Mouse (Mus musculus): ENCODE results near the gene Adamtsl5.

The Adamtsl5 gene

GRCm38 (mm10) chr10:80317011-80317410 lies 31.2 kb downstream of the Adamtsl5 start:
- peak; percentile 23 to 42 for DNase-seq

- peak; percentile 45 to 68 for DNase-seq
Measured at GRCm38 (mm10) chr10:80316359-80316781, 31.8 kb downstream of the Adamtsl5 start.

DNA sequence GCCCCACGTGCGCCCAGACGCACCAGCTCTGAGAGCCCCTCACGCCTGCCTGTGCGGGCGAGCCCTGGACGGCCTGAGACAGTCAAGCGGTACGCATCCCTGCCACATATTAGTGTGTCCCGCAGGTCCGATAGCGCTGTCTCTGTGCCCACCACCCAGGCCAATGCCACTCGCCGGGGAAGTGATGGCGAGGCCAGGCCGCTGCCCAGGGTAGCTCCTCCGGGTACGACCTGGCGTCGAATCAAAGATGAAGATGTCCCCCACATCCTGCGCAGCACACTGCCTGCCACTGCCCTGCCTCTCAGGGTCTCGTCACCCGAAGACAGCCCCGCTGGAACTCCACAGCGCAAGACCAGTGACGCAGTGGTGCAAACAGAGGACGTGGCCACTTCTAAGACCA lies 32.9 kb downstream of the Adamtsl5 start:
- peak; percentile 28 to 35 for DNase-seq

- peak; percentile 40 for DNase-seq
Measured at GRCm38 (mm10) chr10:80314494-80315001, 33.7 kb downstream of the Adamtsl5 start.

- DNase-seq: peak; percentile 67 to 75
Measured at GRCm38 (mm10) chr10:80313627-80314201, 34.5 kb downstream of the Adamtsl5 start.

DNA sequence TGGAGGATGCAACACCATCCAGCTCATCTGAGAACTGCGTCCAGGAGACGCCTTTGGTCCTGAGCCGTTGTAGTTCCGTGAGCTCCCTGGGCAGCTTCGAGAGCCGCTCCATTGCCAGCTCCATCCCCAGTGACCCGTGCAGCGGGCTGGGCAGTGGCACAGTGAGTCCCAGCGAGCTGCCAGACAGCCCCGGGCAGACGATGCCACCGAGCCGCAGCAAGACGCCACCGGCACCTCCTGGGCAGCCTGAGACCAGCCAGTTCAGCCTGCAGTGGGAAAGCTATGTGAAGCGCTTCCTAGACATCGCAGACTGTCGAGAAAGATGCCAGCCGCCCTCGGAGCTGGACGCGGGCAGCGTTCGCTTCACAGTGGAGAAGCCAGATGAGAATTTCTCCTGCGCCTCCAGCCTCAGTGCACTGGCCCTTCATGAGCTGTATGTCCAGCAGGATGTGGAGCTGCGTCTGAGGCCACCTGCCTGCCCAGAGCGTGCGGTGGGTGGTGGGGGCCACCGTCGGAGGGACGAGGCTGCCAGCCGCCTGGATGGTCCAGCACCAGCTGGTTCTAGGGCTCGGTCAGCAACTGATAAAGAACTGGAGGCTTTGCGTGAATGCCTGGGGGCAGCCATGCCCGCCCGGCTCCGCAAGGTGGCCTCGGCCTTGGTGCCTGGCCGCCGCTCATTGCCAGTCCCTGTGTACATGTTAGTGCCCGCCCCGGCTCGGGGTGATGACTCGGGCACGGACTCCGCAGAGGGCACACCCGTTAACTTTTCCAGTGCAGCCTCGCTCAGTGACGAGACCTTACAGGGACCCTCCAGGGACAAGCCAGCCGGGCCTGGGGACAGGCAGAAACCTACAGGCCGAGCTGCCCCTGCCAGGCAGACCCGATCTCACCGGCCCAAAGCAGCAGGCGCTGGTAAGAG lies 35.4 kb downstream of the Adamtsl5 start:
- DNase-seq: peak; percentile 56 to 58

DNA sequence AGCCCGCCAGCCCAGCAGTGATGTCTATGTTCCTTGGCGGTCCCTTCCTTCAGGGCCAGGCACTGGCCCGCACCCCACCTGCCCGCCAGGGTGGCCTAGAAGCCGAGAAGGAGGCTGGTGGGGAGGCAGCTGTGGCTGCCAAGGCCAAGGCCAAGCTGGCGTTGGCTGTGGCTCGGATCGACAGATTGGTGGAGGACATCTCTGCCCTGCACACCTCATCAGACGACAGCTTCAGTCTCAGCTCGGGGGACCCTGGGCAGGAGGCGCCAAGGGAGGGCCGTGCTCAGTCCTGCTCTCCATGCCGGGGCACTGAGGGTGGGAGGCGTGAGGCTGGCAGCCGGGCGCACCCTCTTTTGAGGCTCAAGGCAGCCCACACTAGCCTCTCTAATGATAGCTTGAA lies 36.7 kb downstream of the Adamtsl5 start:
- peak; percentile 66 for DNase-seq

DNA sequence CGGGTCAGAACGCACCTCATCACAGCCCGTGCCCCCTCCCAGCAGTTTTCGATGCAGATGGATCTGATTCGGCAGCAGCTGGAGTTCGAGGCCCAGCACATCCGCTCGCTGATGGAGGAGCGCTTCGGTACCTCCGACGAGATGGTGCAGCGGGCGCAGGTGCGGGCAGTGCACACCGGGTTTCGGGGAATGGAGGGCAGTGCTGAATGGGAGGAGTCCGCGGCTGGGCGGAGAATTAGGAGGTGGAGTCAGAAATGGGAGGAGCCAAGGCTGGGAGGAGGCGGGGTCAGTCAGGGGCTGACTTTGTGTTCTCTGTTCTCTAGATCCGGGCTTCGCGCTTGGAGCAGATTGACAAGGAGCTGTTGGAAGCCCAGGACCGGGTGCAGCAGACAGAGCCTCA lies 43.4 kb downstream of the Adamtsl5 start:
- peak in 1 of 2 experiments; percentile 47 for DNase-seq

GRCm38 (mm10) chr10:80304458-80304857 lies 43.8 kb downstream of the Adamtsl5 start:
- DNase-seq: no peak

DNA sequence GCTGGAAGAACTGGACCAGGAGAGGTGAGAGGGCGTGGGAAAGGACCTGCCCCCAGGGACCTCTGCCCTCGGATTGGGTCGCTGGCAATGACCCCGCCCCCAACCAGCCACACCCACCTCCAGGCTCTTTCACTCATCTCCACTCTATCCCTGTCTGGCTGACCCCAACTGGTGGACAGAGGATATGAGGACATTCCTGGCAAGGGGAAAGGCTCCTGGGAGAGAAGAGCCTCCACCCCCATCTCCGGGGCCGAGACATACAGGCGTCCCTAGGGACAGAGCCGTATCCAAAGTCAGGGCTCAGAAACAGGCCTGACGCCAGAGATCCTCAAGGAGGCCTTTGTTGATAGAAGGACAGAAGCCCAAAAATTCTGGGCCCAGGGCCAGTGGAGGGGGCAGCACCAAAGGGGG lies 45.7 kb downstream of the Adamtsl5 start:
- peak; percentile 67 to 77 for DNase-seq

DNA sequence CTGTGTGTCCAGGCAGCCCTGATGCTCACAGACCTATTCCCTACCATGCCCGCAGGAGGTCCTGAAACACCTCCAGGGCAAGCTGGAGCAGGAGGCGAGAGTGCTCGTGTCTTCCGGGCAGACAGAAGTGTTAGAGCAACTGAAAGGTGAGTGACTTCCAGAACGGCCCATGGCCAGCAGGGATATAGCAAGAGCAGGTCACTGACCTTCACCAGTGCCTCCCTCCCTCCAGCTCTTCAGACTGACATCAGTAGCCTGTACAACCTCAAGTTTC lies 46.2 kb downstream of the Adamtsl5 start:
- DNase-seq: peak in 1 of 2 experiments; percentile 57

- DNase-seq: peak in 1 of 2 experiments; percentile 59
Measured at GRCm38 (mm10) chr10:80301256-80302081, 46.7 kb downstream of the Adamtsl5 start.

- DNase-seq: peak; percentile 80 to 84
Measured at GRCm38 (mm10) chr10:80300672-80301181, 47.5 kb downstream of the Adamtsl5 start.

DNA sequence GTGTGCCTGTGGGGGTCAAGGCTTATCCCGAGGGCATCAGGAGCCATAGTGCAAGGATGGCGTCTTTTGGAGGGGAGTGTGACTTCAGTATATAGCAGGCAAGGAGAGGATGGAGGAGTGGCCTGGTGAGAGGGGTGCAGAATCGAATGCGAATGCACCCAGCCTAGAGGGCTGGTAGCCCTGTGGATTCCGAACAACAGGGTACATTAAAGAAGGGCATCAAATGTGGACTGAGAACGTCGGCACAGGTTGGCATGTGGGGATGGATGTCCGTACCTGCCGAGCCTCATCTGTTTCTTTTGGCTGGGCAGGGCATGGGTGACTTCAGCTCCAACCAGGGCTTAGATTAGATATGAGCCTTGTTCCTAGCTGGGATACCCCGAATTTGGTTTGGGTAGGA lies 48.4 kb downstream of the Adamtsl5 start:
- DNase-seq: peak in 1 of 2 experiments; percentile 46

DNA sequence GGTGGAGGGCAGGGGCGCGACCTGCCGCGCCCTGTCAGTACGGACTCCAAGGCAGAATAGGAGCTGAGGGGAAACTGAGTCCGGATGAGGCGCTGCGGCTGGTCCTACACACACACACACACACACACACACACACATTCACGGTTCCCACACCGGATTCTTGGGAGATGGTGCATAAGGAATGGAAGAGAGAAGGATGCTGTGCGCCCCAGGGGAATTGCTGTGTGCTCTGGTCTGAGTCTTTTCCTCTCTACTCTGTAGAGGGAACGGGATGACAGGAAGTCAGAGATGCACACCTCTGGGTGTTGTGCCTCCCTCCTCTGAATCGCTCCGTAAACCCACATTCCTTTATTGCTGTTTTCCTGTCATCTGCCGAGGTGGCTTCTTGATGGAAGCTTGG lies 48.9 kb downstream of the Adamtsl5 start:
- peak in 1 of 2 experiments; percentile 70 for DNase-seq

- DNase-seq: peak; percentile 97
Measured at GRCm38 (mm10) chr10:80298571-80299281, 49.5 kb downstream of the Adamtsl5 start.

- DNase-seq: peak in 1 of 2 experiments; percentile 55
Measured at GRCm38 (mm10) chr10:80297526-80298133, 50.6 kb downstream of the Adamtsl5 start.

DNA sequence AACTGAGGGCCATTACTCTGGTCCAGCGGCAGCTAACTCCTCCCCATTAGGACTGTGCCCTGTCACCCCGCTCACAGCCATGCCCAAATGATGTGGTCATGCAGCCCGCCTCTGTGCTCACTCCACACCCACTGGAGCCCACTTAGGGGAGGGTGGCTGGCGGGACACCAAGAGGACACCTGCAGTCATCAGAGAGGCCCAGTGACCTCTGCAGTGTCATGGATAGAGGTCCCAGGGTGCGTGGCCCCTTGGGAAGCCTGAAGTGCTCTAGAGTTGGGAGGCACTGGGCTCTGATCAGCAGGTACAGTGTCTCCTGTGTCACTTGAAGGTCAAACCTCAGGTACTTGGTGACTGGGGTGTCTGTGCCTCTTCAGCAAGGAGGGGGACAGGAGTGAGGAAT lies 51.4 kb downstream of the Adamtsl5 start:
- DNase-seq: peak in 1 of 2 experiments; percentile 54

DNA sequence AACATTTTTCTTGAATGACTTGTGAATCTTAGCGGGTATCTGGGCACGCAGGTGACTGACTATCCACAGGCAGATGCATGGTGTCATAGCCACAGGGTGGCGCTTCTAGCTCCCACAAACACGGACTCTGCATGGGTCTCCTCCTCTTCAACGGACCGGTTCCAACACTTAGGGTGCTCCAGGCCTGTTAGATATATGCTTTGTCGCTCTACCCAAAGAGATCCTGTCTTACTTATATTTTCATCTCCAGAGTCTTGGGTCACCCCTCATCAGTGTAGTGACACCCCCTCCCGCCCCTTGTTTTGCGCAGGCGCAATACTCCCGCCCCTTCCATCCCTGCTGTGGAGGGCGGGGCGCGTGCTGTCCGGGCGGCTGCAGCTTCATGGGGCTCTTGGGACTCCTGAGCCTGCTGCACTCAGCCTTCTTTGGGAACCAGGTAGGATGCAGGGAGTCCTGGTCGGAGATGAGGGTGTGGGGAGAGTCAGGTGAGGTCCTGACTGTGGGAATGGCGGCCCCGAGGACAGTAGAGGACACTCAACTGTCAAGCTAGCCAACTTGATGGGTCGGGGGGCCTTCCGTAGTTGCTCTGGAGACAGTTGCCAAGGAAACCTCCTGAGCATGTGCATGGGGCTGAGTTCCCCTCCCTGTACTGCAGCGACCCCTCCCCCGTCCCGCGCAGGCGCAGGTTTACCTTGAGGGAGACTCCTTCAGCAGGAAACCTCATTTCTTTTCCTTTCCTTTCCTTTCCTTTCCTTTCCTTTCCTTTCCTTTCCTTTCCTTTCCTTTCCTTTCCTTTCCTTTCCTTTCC lies 52.4 kb downstream of the Adamtsl5 start, which contains the start of gene Apc2:
Gene Apc2 (plus strand): TSS at position 360 of the 808 bp plus-strand sequence.
- peak; percentile 83 to 85 for DNase-seq

DNA sequence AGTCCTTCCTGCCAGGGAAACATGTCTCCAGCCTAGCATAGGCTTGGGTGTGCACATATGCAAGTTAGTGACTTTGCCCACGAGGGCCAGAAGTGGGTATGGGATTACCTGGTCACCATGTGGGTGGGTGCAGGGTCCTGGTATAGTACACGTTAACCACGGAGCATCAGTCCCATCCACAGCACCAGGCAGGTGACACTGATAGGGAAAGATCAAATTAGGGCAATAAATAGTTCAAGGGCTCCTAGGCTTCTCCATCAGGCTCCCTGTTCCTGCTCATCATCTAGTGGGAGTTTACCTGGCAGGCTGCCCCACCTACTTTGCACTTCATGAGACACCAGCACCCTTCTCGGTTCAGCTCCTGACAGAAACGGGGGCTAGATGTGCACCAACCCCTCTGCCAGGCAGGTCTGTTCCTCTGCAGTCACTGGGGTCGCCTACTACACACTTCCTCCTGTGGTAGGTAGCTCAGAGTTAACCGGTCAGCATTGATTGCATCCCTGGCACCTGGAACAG lies 53.4 kb downstream of the Adamtsl5 start:
- peak in 1 of 2 experiments; percentile 52 for DNase-seq
